Mouse (Mus musculus) testis, postnatal 10 days (tissue): ENCODE measurements around the gene Ppp4c.
"Not testable (repeated sequence)": the region's sequence is repeated elsewhere in the genome, so short reads cannot be mapped to it uniquely, and the experiment has no call there.

Source experiments
- DNase-seq: peaks from one replicate; pipeline ENCODE4 v3.0.0; 2021; ENCODE audit warnings: low spot score

The Ppp4c gene

GRCm38 (mm10) chr7:126779983-126780970 is 12.0 kb downstream of the Ppp4c start:
- peak; percentile 95 for DNase-seq

GRCm38 (mm10) chr7:126779101-126779500 is 13.2 kb downstream of the Ppp4c start:
- not testable (repeated sequence) for DNase-seq

GRCm38 (mm10) chr7:126778147-126778546 is 14.1 kb downstream of the Ppp4c start:
- no peak for DNase-seq

GRCm38 (mm10) chr7:126777476-126777875 is 14.8 kb downstream of the Ppp4c start:
- DNase-seq = no peak

GRCm38 (mm10) chr7:126776598-126777057 is 15.7 kb downstream of the Ppp4c start, which contains the start of gene Ypel3:
Gene Ypel3 (plus strand): TSS chr7:126776955.
- DNase-seq = peak; percentile 96

- no peak for DNase-seq
These were observed 16.4 kb downstream of the Ppp4c start for GRCm38 (mm10) chr7:126775978-126776234.

- no peak for DNase-seq
These were observed 16.9 kb downstream of the Ppp4c start for GRCm38 (mm10) chr7:126775185-126775977.

GRCm38 (mm10) chr7:126774463-126774862 is 17.8 kb downstream of the Ppp4c start:
- DNase-seq = no peak

- DNase-seq = no peak
These were observed 18.9 kb downstream of the Ppp4c start for GRCm38 (mm10) chr7:126773351-126773750.

GRCm38 (mm10) chr7:126770784-126771183 is 21.5 kb downstream of the Ppp4c start:
- DNase-seq = no peak

GRCm38 (mm10) chr7:126767001-126767400 is 25.3 kb downstream of the Ppp4c start:
- DNase-seq = no peak

- DNase-seq = no peak
These were observed 26.1 kb downstream of the Ppp4c start, which contains the start of gene Gdpd3 for GRCm38 (mm10) chr7:126766201-126766600. Gene Gdpd3 (plus strand): TSS chr7:126766334.

GRCm38 (mm10) chr7:126765540-126765939 is 26.8 kb downstream of the Ppp4c start:
- no peak for DNase-seq

- no peak for DNase-seq
These were observed 29.8 kb downstream of the Ppp4c start for GRCm38 (mm10) chr7:126762471-126763008.

- DNase-seq = no peak
These were observed 30.7 kb downstream of the Ppp4c start for GRCm38 (mm10) chr7:126761529-126762067.

GRCm38 (mm10) chr7:126760956-126761355 is 31.3 kb downstream of the Ppp4c start:
- DNase-seq = no peak

GRCm38 (mm10) chr7:126760391-126760802 is 31.9 kb downstream of the Ppp4c start:
- DNase-seq = peak; percentile 78

- DNase-seq = no peak
These were observed 32.5 kb downstream of the Ppp4c start for GRCm38 (mm10) chr7:126759672-126760390.

- peak; percentile 92 for DNase-seq
These were observed 33.1 kb downstream of the Ppp4c start, which contains the start of gene Mapk3 for GRCm38 (mm10) chr7:126759050-126759671. Gene Mapk3 (plus strand): TSS chr7:126759601.

- DNase-seq = no peak
These were observed 33.8 kb downstream of the Ppp4c start for GRCm38 (mm10) chr7:126758539-126758938.

- DNase-seq = peak; percentile 89
These were observed 37.4 kb downstream of the Ppp4c start for GRCm38 (mm10) chr7:126754866-126755265.
